Mouse (Mus musculus): ENCODE measurements at regions not wholly inside any gene's neighbourhood (a gene's known extent, or its start where the extent isn't known, plus 50 kb on each side); places are given as distances from the start of the nearest gene placed in this dataset.

- H3K4me3 ChIP-seq (ENCODE audit: low read depth, low read length), result no peak overlapping the region
- H3K9ac ChIP-seq (ENCODE audit: low read depth, low read length), result no peak overlapping the region
- no peak overlapping the region for H3K4me2 ChIP-seq (ENCODE audit: low read depth, low read length)
- H3K4me1 ChIP-seq (ENCODE audit: control insufficient read depth, low read depth, low read length), result no peaks in the 10 kb centered on the region
- no peak for ATAC-seq (ENCODE audit: low read depth)
- no peaks in the 10 kb centered on the region for H3K36me3 ChIP-seq (ENCODE audit: control insufficient read depth, insufficient read depth)
- 61% methylated on average over 4 of the region's 4 CpGs for WGBS (ENCODE audit: insufficient replicate concordance)
- no peaks in the 10 kb centered on the region for H3K27me3 ChIP-seq (ENCODE audit: control insufficient read depth, insufficient read depth, low read depth, low read length)
- no peak overlapping the region for H3K27ac ChIP-seq (ENCODE audit: low read length)
- no peaks in the 10 kb centered on the region for H3K9me3 ChIP-seq (replicated peaks; ENCODE audit: control insufficient read depth, low read length)
These were observed 100.9 kb downstream of the Gm11146 start for GRCm38 (mm10) chr16:77500981-77501380.

DNA sequence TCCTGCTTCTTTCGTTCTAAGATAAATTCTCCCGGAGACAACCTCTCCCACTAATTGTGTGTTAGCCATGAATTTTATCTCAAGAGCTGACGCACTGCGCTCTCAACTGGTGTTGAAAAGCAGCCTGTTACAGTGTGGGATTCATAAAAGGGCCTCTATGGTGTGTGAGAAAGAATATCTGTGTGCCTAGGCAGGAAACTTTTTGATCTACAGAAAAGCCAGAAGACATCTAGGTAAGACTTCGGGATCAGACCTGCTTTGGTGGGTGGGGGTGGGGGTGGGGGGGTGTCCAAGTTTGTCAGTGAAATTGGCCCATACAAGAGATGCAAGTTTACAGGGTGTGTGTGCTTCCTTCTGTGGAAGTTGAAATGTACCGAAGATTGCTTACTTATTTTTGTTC lies 101.5 kb downstream of the Gm11146 start:
- WGBS (ENCODE audit: insufficient replicate concordance), result 61% methylated on average over 6 of the region's 6 CpGs
- H3K4me3 ChIP-seq (ENCODE audit: low read depth, low read length), result no peak overlapping the region
- no peak for ATAC-seq (ENCODE audit: low read depth)

DNA sequence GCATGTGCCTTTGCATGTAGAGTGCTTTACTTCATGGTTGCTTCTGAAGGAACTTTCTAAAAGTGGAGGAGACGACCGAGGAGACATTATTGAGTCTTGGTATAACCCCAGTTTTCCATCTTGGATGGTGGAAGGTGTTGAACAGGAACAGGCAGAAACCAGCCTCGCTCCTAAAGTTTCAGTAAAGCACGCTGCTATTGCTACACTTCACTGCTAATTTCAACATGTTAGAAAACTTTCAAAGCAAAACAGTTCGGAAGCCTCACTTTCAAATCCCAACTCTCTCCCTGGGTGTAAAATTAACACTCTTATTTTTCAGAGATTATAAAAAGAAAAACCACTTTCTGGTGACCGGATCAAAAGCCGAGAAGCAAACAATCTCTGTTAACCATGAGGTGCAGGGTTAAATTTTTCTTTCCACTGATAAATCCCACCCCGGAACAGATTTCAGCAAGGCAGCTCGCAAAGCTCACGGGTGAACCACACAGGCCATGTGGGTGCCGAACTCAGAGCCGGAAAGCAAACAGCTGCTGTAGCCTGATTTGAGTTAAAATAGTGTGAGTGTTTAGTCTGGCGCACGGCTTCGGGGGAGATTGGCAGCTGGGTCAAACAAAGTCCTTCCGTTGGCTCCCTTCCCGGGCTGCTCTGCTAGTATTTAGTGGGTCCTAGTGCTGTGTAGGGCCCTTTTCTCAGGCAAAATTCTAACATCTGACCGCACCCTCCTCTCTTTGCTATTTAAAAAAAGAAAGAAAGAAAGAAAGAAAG lies 102.2 kb downstream of the Gm11146 start:
- 50% methylated on average over 18 of the region's 18 CpGs for WGBS (ENCODE audit: insufficient replicate concordance)
- Histone ChIP-seq H3K9me3 (replicated peaks; ENCODE audit: control insufficient read depth, low read length) (no peaks in the 10 kb centered on the region), H3K4me2 (ENCODE audit: low read depth, low read length) (peak overlapping the region; percentile 21; the same call in 1 of the 2 replicates), H3K27me3 (ENCODE audit: control insufficient read depth, insufficient read depth, low read depth, low read length) (no peaks in the 10 kb centered on the region), H3K9ac (ENCODE audit: low read depth, low read length) (no peak overlapping the region), H3K27ac (ENCODE audit: low read length) (no peak overlapping the region), H3K4me3 (ENCODE audit: low read depth, low read length) (no peak overlapping the region), H3K36me3 (ENCODE audit: control insufficient read depth, insufficient read depth) (no peaks in the 10 kb centered on the region), H3K4me1 (ENCODE audit: control insufficient read depth, low read depth, low read length) (no peaks in the 10 kb centered on the region)
- ATAC-seq (ENCODE audit: low read depth), result peak; percentile 70

More for the DNA sequence above, 101.5 kb downstream of the Gm11146 start:
- Histone ChIP-seq H3K9me3 (replicated peaks; ENCODE audit: control insufficient read depth, low read length) (no peaks in the 10 kb centered on the region), H3K4me2 (ENCODE audit: low read depth, low read length) (no peak overlapping the region), H3K9ac (ENCODE audit: low read depth, low read length) (no peak overlapping the region), H3K36me3 (ENCODE audit: control insufficient read depth, insufficient read depth) (no peaks in the 10 kb centered on the region), H3K27me3 (ENCODE audit: control insufficient read depth, insufficient read depth, low read depth, low read length) (no peaks in the 10 kb centered on the region), H3K27ac (ENCODE audit: low read length) (no peak overlapping the region), H3K4me1 (ENCODE audit: control insufficient read depth, low read depth, low read length) (no peaks in the 10 kb centered on the region)

DNA sequence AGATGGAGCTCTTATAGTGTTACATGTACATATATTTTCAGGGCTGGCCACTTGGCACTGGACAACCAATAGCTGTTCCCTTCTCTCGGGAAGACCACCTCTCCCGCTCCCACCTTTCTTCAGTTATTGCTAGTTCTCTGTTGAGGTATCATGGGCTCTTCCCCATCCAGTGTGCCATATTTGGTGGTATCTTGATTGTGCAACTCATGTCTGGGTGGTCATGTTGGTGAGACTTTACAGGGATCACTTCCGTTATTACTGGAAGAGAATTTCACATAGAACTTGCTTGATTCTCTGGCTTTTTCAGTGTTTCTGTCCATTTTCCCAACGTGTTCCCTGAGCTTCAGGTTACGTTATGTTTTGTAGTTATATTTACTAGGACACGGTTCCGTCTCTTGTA lies 106.6 kb downstream of the Gm11146 start:
- no peak overlapping the region for H3K4me2 ChIP-seq (ENCODE audit: low read depth, low read length)
- no peaks in the 10 kb centered on the region for H3K4me1 ChIP-seq (ENCODE audit: control insufficient read depth, low read depth, low read length)
- no peak overlapping the region for H3K4me3 ChIP-seq (ENCODE audit: low read depth, low read length)
- H3K27ac ChIP-seq (ENCODE audit: low read length), result no peak overlapping the region
- no peaks in the 10 kb centered on the region for H3K9me3 ChIP-seq (replicated peaks; ENCODE audit: control insufficient read depth, low read length)
- no peaks in the 10 kb centered on the region for H3K27me3 ChIP-seq (ENCODE audit: control insufficient read depth, insufficient read depth, low read depth, low read length)
- H3K36me3 ChIP-seq (ENCODE audit: control insufficient read depth, insufficient read depth), result no peaks in the 10 kb centered on the region
- ATAC-seq (ENCODE audit: low read depth), result no peak
- H3K9ac ChIP-seq (ENCODE audit: low read depth, low read length), result no peak overlapping the region
- 74% methylated on average over 7 of the region's 7 CpGs for WGBS (ENCODE audit: insufficient replicate concordance)

- Histone ChIP-seq H3K36me3 (ENCODE audit: control insufficient read depth, insufficient read depth) (no peaks in the 10 kb centered on the region), H3K9ac (ENCODE audit: low read depth, low read length) (no peak overlapping the region), H3K9me3 (replicated peaks; ENCODE audit: control insufficient read depth, low read length) (no peaks in the 10 kb centered on the region), H3K4me1 (ENCODE audit: control insufficient read depth, low read depth, low read length) (no peaks in the 10 kb centered on the region), H3K4me2 (ENCODE audit: low read depth, low read length) (no peak overlapping the region), H3K27me3 (ENCODE audit: control insufficient read depth, insufficient read depth, low read depth, low read length) (no peaks in the 10 kb centered on the region), H3K4me3 (ENCODE audit: low read depth, low read length) (no peak overlapping the region), H3K27ac (ENCODE audit: low read length) (no peak overlapping the region)
- WGBS (ENCODE audit: insufficient replicate concordance), result 69% methylated on average over 7 of the region's 7 CpGs
- no peak for ATAC-seq (ENCODE audit: low read depth)
These were observed 107.9 kb downstream of the Gm11146 start for GRCm38 (mm10) chr16:77494042-77494441.

DNA sequence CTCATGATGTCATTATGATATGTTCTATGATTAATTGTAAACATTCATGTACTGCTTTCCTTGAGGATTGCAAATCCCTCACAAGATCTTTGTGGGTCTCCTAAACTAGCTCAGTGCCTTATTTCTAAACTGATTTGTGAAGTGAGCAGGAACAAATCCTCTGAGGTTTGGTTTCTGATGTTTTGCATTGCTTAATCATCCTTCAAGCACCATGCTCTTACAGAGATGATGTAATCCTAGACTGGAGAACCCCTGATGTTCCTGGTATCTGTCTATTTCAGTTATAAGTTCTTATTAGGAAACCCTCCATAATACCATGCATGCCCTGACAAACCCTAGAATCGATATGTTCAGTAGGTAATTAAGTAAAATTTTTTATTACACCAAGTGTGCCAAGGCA lies 113.7 kb downstream of the Gm11146 start:
- H3K27ac ChIP-seq (ENCODE audit: low read length), result no peak overlapping the region
- no peaks in the 10 kb centered on the region for H3K4me1 ChIP-seq (ENCODE audit: control insufficient read depth, low read depth, low read length)
- 55% methylated on average over 1 of the region's 1 CpGs for WGBS (ENCODE audit: insufficient replicate concordance)
- no peaks in the 10 kb centered on the region for H3K27me3 ChIP-seq (ENCODE audit: control insufficient read depth, insufficient read depth, low read depth, low read length)
- no peak overlapping the region for H3K4me2 ChIP-seq (ENCODE audit: low read depth, low read length)
- no peak overlapping the region for H3K9ac ChIP-seq (ENCODE audit: low read depth, low read length)
- no peak overlapping the region for H3K4me3 ChIP-seq (ENCODE audit: low read depth, low read length)
- no peaks in the 10 kb centered on the region for H3K36me3 ChIP-seq (ENCODE audit: control insufficient read depth, insufficient read depth)
- ATAC-seq (ENCODE audit: low read depth), result no peak
- no peaks in the 10 kb centered on the region for H3K9me3 ChIP-seq (replicated peaks; ENCODE audit: control insufficient read depth, low read length)

DNA sequence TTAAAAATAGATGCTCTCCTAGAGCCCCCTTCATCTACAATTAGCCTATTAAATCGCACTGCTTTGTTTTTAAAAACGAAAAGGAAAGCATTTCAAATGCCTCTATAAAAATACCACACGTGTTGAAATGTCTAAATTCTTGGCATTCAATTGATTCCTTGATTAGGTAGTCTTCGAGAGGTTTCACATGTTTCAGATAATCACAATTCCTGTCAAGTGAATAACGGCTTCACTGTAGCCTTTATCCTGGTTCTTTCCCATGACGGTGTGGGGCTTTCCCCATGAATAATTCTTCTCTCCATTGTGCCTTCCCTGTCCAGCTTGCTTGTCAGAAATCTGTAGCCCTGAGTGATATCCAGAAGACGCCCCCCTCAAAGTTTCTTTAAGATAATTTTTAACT lies 122.1 kb downstream of the Gm11146 start:
- H3K27me3 ChIP-seq (ENCODE audit: control insufficient read depth, insufficient read depth, low read depth, low read length), result no peaks in the 10 kb centered on the region
- no peaks in the 10 kb centered on the region for H3K36me3 ChIP-seq (ENCODE audit: control insufficient read depth, insufficient read depth)
- no peak overlapping the region for H3K4me2 ChIP-seq (ENCODE audit: low read depth, low read length)
- 58% methylated on average over 7 of the region's 7 CpGs for WGBS (ENCODE audit: insufficient replicate concordance)
- H3K27ac ChIP-seq (ENCODE audit: low read length), result no peak overlapping the region
- H3K9me3 ChIP-seq (replicated peaks; ENCODE audit: control insufficient read depth, low read length), result no peaks in the 10 kb centered on the region
- H3K4me3 ChIP-seq (ENCODE audit: low read depth, low read length), result no peak overlapping the region
- H3K4me1 ChIP-seq (ENCODE audit: control insufficient read depth, low read depth, low read length), result no peaks in the 10 kb centered on the region
- no peak overlapping the region for H3K9ac ChIP-seq (ENCODE audit: low read depth, low read length)
- ATAC-seq (ENCODE audit: low read depth), result no peak

DNA sequence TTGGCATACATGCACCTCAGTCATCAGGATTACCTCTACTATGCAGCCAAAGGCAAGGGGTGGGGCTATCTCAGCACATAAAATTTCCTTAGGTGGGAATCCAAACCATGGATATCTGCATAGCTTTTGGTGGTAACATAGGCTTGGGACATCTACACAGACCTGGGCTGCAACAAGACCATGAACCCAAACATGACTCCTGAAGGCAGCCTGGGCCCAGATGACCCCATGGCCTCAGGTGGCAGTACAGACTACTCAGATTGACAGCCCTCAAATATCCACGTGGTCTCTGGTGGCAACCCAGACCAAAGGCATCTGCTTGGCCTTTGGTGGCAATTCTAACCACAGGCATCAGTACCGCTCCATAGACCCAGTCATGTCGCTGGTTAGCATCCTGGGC lies 130.0 kb downstream of the Gm11146 start:
- H3K27me3 ChIP-seq (ENCODE audit: control insufficient read depth, insufficient read depth, low read depth, low read length), result no peaks in the 10 kb centered on the region
- H3K36me3 ChIP-seq (ENCODE audit: control insufficient read depth, insufficient read depth), result no peaks in the 10 kb centered on the region
- H3K4me3 ChIP-seq (ENCODE audit: low read depth, low read length), result no peak overlapping the region
- H3K9ac ChIP-seq (ENCODE audit: low read depth, low read length), result no peak overlapping the region
- no peaks in the 10 kb centered on the region for H3K4me1 ChIP-seq (ENCODE audit: control insufficient read depth, low read depth, low read length)
- no peak for ATAC-seq (ENCODE audit: low read depth)
- no peak overlapping the region for H3K4me2 ChIP-seq (ENCODE audit: low read depth, low read length)
- H3K27ac ChIP-seq (ENCODE audit: low read length), result no peak overlapping the region
- H3K9me3 ChIP-seq (replicated peaks; ENCODE audit: control insufficient read depth, low read length), result no peaks in the 10 kb centered on the region
- WGBS (ENCODE audit: insufficient replicate concordance), result 67% methylated on average over 3 of the region's 3 CpGs

- H3K36me3 ChIP-seq (ENCODE audit: control insufficient read depth, insufficient read depth), result no peaks in the 10 kb centered on the region
- H3K9me3 ChIP-seq (replicated peaks; ENCODE audit: control insufficient read depth, low read length), result no peaks in the 10 kb centered on the region
- no peak for ATAC-seq (ENCODE audit: low read depth)
- no peak overlapping the region for H3K4me2 ChIP-seq (ENCODE audit: low read depth, low read length)
- no peaks in the 10 kb centered on the region for H3K27me3 ChIP-seq (ENCODE audit: control insufficient read depth, insufficient read depth, low read depth, low read length)
- H3K4me1 ChIP-seq (ENCODE audit: control insufficient read depth, low read depth, low read length), result no peaks in the 10 kb centered on the region
- 54% methylated on average over 4 of the region's 4 CpGs for WGBS (ENCODE audit: insufficient replicate concordance)
- no peak overlapping the region for H3K4me3 ChIP-seq (ENCODE audit: low read depth, low read length)
- H3K9ac ChIP-seq (ENCODE audit: low read depth, low read length), result no peak overlapping the region
- no peak overlapping the region for H3K27ac ChIP-seq (ENCODE audit: low read length)
These were observed 132.0 kb downstream of the Gm11146 start for GRCm38 (mm10) chr16:77469903-77470302.

All from liver, embryonic 16.5 days (tissue).